Mouse (Mus musculus): ENCODE results near the gene Gabbr2. TPM values are rescaled to one million over a fixed set of nuclear protein-coding genes. Genes with fewer than 3 reads are reported as not detected.
"Not testable (repeated sequence)": the region's sequence is repeated elsewhere in the genome, so short reads cannot be mapped to it uniquely, and the experiment has no call there.

Gabbr2 gene
- polyA plus RNA-seq, 1 experiment from 2014 or later, result 0.17 TPM

DNA sequence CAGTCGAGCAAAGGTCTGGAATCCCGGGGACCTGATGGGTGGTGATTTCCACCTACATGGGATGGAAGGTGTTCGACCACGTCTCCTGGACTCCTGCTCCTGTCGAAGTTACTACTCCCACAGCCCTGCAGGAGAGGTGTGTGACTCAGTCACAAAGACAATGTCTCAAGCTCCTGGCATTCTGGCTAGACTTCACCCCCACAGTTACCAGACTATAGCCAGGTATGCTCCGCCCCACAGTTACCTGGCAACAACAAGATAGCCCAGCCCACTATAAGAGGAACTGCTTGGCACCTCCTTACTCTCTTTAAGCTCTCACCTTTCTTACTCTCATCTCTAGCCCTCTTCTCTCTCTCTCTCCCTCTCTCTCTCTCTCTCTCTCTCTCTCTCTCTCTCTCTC is 358.1 kb downstream of the Gabbr2 start:
- peak; percentile 25 for ATAC-seq
- H3K4me2 ChIP-seq (ENCODE audit: low read depth, low read length); H3K27me3 ChIP-seq (replicated peaks; ENCODE audit: control insufficient read depth, insufficient read depth, low read length); H3K9ac ChIP-seq (ENCODE audit: low read depth, low read length); H3K4me3 ChIP-seq (ENCODE audit: low read length); H3K9me3 ChIP-seq (ENCODE audit: control insufficient read depth, low read length); H3K36me3 ChIP-seq (ENCODE audit: control insufficient read depth, insufficient read depth, low read length); H3K27ac ChIP-seq (ENCODE audit: low read length): not testable (repeated sequence)
- 56% methylated on average over 6 of the region's 6 CpGs for WGBS
- peaks cover 29% of the 10 kb centered on the region for H3K4me1 ChIP-seq (ENCODE audit: control insufficient read depth, insufficient read depth, low read length)

DNA sequence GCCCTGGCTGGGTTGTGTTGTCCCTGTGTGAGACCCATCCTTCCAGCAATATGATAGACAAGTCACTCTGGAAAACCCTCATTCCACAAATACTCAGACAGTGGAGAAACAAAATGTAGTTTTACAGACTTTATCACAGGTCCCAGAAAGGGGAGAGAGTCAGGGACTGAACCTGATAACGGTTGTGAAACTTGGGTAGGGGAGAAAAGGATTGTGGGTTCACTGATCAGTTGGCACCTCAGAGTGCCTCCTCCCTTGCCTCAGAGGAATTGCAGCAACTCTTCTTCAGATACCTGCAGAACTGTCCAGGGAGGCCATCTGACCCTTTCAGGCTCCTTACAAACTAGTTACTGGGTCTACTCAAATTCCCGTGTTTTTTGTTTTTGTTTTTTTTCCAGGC is 359.2 kb downstream of the Gabbr2 start:
- no peak overlapping the region for H3K4me3 ChIP-seq (ENCODE audit: low read length)
- H3K9me3 ChIP-seq (ENCODE audit: control insufficient read depth, low read length), result no peaks in the 10 kb centered on the region
- no peak overlapping the region for H3K9ac ChIP-seq (ENCODE audit: low read depth, low read length)
- H3K27ac ChIP-seq (ENCODE audit: low read length), result no peak overlapping the region
- no peaks in the 10 kb centered on the region for H3K27me3 ChIP-seq (replicated peaks; ENCODE audit: control insufficient read depth, insufficient read depth, low read length)
- ATAC-seq, result no peak
- H3K4me1 ChIP-seq (ENCODE audit: control insufficient read depth, insufficient read depth, low read length), result peaks cover 38% of the 10 kb centered on the region
- WGBS, result 64% methylated on average over 2 of the region's 2 CpGs
- H3K4me2 ChIP-seq (ENCODE audit: low read depth, low read length), result no peak overlapping the region
- no peaks in the 10 kb centered on the region for H3K36me3 ChIP-seq (ENCODE audit: control insufficient read depth, insufficient read depth, low read length)

DNA sequence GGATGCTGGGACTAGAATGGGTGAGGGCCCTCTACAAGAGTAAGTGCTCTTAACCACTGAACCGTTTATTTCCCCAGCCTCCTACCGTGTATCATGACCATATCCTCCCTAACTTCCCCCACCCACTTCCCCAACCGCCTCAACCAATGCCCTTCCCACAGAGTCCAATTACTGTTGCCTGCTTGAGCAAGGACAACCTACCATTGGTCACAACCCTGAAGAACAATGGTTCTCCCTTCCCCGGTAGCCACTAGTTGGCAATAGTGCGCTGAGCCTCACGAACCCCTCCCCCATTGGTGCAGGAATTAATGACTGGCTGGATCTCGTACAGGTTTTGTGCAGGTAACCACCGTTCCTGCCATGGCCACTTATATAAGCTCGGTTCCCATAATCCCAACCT is 361.3 kb downstream of the Gabbr2 start:
- WGBS, result 60% methylated on average over 9 of the region's 9 CpGs
- no peak for ATAC-seq
- peak overlapping the region; percentile 75 for H3K27ac ChIP-seq (ENCODE audit: low read length)

DNA sequence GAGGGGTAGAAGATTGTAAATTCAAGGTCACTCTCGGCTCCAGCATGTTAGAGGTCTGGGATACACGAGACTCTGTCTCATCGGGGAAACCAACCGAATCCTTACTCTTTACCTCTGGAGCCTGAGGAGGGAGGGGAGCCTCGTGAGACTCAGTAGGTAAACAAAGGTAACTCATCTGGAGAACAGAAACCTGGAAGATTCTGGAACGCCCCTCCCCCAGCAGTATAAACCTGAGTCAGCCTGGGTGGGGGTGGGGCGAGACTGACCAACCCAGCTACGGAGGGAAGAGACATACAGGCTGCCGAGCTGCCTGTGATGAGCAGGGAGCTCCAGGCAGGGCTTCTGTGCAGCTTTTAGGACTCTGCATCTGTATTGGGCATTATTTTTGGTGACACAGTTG is 362.8 kb downstream of the Gabbr2 start:
- peak; percentile 55 for ATAC-seq
- no peaks in the 10 kb centered on the region for H3K36me3 ChIP-seq (ENCODE audit: control insufficient read depth, insufficient read depth, low read length)
- H3K9me3 ChIP-seq (ENCODE audit: control insufficient read depth, low read length), result no peaks in the 10 kb centered on the region
- no peaks in the 10 kb centered on the region for H3K27me3 ChIP-seq (replicated peaks; ENCODE audit: control insufficient read depth, insufficient read depth, low read length)
- peak overlapping the region; percentile 75 for H3K27ac ChIP-seq (ENCODE audit: low read length)
- no peak overlapping the region for H3K9ac ChIP-seq (ENCODE audit: low read depth, low read length)
- H3K4me1 ChIP-seq (ENCODE audit: control insufficient read depth, insufficient read depth, low read length), result peaks cover 39% of the 10 kb centered on the region
- no peak overlapping the region for H3K4me2 ChIP-seq (ENCODE audit: low read depth, low read length)
- 23% methylated on average over 9 of the region's 9 CpGs for WGBS
- H3K4me3 ChIP-seq (ENCODE audit: low read length), result no peak overlapping the region

More for the DNA sequence above, 361.3 kb downstream of the Gabbr2 start:
- H3K4me3 ChIP-seq (ENCODE audit: low read length), result no peak overlapping the region
- no peaks in the 10 kb centered on the region for H3K9me3 ChIP-seq (ENCODE audit: control insufficient read depth, low read length)
- peaks cover 45% of the 10 kb centered on the region for H3K4me1 ChIP-seq (ENCODE audit: control insufficient read depth, insufficient read depth, low read length)
- no peak overlapping the region for H3K4me2 ChIP-seq (ENCODE audit: low read depth, low read length)
- no peaks in the 10 kb centered on the region for H3K36me3 ChIP-seq (ENCODE audit: control insufficient read depth, insufficient read depth, low read length)
- H3K9ac ChIP-seq (ENCODE audit: low read depth, low read length), result no peak overlapping the region
- H3K27me3 ChIP-seq (replicated peaks; ENCODE audit: control insufficient read depth, insufficient read depth, low read length), result no peaks in the 10 kb centered on the region

- Histone ChIP-seq H3K4me2 (ENCODE audit: low read depth, low read length) (no peak overlapping the region), H3K9ac (ENCODE audit: low read depth, low read length) (0 out of 2 replicates have a peak overlapping the region, but pooled peaks have one; percentile 20), H3K36me3 (ENCODE audit: control insufficient read depth, insufficient read depth, low read length) (no peaks in the 10 kb centered on the region), H3K9me3 (ENCODE audit: control insufficient read depth, low read length) (no peaks in the 10 kb centered on the region), H3K4me1 (ENCODE audit: control insufficient read depth, insufficient read depth, low read length) (peaks cover 40% of the 10 kb centered on the region), H3K4me3 (ENCODE audit: low read length) (no peak overlapping the region), H3K27ac (ENCODE audit: low read length) (peak overlapping the region; percentile 75), H3K27me3 (replicated peaks; ENCODE audit: control insufficient read depth, insufficient read depth, low read length) (no peaks in the 10 kb centered on the region)
- 68% methylated on average over 11 of the region's 11 CpGs for WGBS
- peak; percentile 26 for ATAC-seq
Observed at GRCm38 (mm10) chr4:46628081-46628480, 363.6 kb downstream of the Gabbr2 start.

DNA sequence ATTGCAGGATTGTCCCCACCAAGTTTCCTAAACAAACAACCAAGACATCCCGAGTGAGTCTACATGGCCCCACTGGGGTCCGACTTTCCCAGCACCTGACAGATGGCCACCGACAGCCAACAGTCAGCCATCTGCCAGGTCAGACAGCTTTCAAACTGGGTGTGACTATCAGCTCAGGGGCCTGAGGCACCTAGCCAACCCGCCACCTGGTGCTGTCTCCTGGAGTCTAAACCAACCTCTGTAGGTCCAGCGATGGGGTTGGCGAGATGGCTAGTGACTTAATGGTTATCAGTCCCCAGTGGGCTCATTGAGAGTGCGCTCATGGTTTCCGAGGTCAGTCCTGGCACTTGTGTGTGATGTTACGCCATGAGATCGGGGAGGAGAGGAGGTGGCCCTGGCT is 366.6 kb downstream of the Gabbr2 start:
- H3K36me3 ChIP-seq (ENCODE audit: control insufficient read depth, insufficient read depth, low read length), result no peaks in the 10 kb centered on the region
- H3K4me1 ChIP-seq (ENCODE audit: control insufficient read depth, insufficient read depth, low read length), result peaks cover 31% of the 10 kb centered on the region
- no peaks in the 10 kb centered on the region for H3K9me3 ChIP-seq (ENCODE audit: control insufficient read depth, low read length)
- H3K4me3 ChIP-seq (ENCODE audit: low read length), result no peak overlapping the region
- H3K9ac ChIP-seq (ENCODE audit: low read depth, low read length), result no peak overlapping the region
- no peak for ATAC-seq
- WGBS, result 82% methylated on average over 10 of the region's 10 CpGs
- H3K4me2 ChIP-seq (ENCODE audit: low read depth, low read length), result no peak overlapping the region
- H3K27ac ChIP-seq (ENCODE audit: low read length), result no peak overlapping the region
- no peaks in the 10 kb centered on the region for H3K27me3 ChIP-seq (replicated peaks; ENCODE audit: control insufficient read depth, insufficient read depth, low read length)

- Histone ChIP-seq H3K9me3 (ENCODE audit: control insufficient read depth, low read length) (no peaks in the 10 kb centered on the region), H3K9ac (ENCODE audit: low read depth, low read length) (no peak overlapping the region; the same call in 1 of the 2 replicates), H3K4me2 (ENCODE audit: low read depth, low read length) (no peak overlapping the region), H3K4me3 (ENCODE audit: low read length) (no peak overlapping the region), H3K27ac (ENCODE audit: low read length) (no peak overlapping the region), H3K36me3 (ENCODE audit: control insufficient read depth, insufficient read depth, low read length) (no peaks in the 10 kb centered on the region), H3K4me1 (ENCODE audit: control insufficient read depth, insufficient read depth, low read length) (peaks cover 14% of the 10 kb centered on the region), H3K27me3 (replicated peaks; ENCODE audit: control insufficient read depth, insufficient read depth, low read length) (no peaks in the 10 kb centered on the region)
- 65% methylated on average over 5 of the region's 5 CpGs for WGBS
- ATAC-seq, result peak; percentile 21; the same call in 1 of the 2 replicates
Observed at GRCm38 (mm10) chr4:46623007-46623406, 368.7 kb downstream of the Gabbr2 start.

GRCm38 (mm10) chr4:46620946-46621345 is 370.7 kb downstream of the Gabbr2 start:
- no peak overlapping the region for H3K4me3 ChIP-seq (ENCODE audit: low read length)
- no peak overlapping the region for H3K27ac ChIP-seq (ENCODE audit: low read length)
- no peak for ATAC-seq
- no peaks in the 10 kb centered on the region for H3K27me3 ChIP-seq (replicated peaks; ENCODE audit: control insufficient read depth, insufficient read depth, low read length)
- no peak overlapping the region for H3K9ac ChIP-seq (ENCODE audit: low read depth, low read length)
- WGBS, result 80% methylated on average over 8 of the region's 8 CpGs
- no peaks in the 10 kb centered on the region for H3K9me3 ChIP-seq (ENCODE audit: control insufficient read depth, low read length)
- peaks cover 2% of the 10 kb centered on the region; the same call in 1 of the 2 replicates for H3K4me1 ChIP-seq (ENCODE audit: control insufficient read depth, insufficient read depth, low read length)
- H3K4me2 ChIP-seq (ENCODE audit: low read depth, low read length), result no peak overlapping the region
- H3K36me3 ChIP-seq (ENCODE audit: control insufficient read depth, insufficient read depth, low read length), result no peaks in the 10 kb centered on the region

DNA sequence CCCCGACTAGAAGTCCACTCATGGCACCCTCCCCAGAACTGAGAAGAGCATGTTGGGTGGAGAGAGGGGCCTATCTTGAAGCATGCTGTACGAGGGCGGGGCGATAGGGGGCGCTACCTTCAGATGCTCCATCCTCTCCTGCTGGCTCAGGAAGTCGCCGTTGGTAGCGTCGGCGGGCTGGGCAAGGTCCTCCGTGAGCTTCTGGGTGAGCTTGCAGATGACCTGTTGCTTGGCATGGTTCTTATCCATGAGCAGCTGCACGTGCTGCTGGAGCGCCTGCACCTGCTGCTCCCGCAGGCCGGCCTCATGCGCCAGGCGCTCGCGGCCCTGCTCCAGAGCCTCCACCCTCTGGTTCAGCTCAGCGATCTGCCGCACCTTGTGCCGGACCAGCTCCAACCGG is 371.3 kb downstream of the Gabbr2 start:
- peak; percentile 41 for ATAC-seq
- no peaks in the 10 kb centered on the region for H3K36me3 ChIP-seq (ENCODE audit: control insufficient read depth, insufficient read depth, low read length)
- H3K4me1 ChIP-seq (ENCODE audit: control insufficient read depth, insufficient read depth, low read length), result peaks cover 2% of the 10 kb centered on the region; the same call in 1 of the 2 replicates
- H3K27me3 ChIP-seq (replicated peaks; ENCODE audit: control insufficient read depth, insufficient read depth, low read length), result no peaks in the 10 kb centered on the region
- H3K9ac ChIP-seq (ENCODE audit: low read depth, low read length), result peak overlapping the region; percentile 32; the same call in 1 of the 2 replicates
- H3K9me3 ChIP-seq (ENCODE audit: control insufficient read depth, low read length), result no peaks in the 10 kb centered on the region
- no peak overlapping the region for H3K4me3 ChIP-seq (ENCODE audit: low read length)
- WGBS, result 12% methylated on average over 23 of the region's 23 CpGs
- H3K4me2 ChIP-seq (ENCODE audit: low read depth, low read length), result no peak overlapping the region
- H3K27ac ChIP-seq (ENCODE audit: low read length), result no peak overlapping the region

DNA sequence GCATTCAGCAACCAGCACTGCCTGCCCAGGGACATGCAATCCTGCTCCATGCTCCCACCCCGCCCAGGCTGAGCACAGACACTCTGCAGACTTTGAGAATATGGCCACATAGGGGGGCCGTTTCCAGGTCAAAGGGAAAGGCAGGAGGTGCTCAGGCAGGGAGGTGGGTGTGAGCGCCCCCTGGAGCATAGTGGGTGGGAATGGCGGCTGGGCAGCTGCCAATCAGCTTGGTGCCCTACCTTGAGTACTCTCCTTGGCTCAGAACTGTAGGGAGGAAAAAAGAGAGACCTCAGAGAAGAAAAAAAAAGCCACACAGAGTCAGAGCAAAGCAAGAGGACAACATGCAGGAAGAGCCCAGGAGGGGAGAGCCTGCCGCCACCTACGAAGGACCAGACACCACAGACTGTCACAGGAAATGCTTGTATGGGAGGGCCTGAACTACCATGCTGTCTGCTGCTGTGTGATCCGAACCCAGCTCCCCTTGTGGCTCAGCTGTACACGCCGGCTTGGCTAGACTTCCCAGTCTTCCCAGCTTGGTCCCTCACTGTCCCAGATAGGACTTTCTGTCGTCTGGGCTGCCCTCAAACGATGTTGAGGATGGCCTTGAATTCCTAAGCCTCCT is 373.4 kb downstream of the Gabbr2 start:
- Histone ChIP-seq H3K36me3 (ENCODE audit: control insufficient read depth, insufficient read depth, low read length) (no peaks in the 10 kb centered on the region), H3K4me2 (ENCODE audit: low read depth, low read length) (no peak overlapping the region), H3K9ac (ENCODE audit: low read depth, low read length) (no peak overlapping the region), H3K9me3 (ENCODE audit: control insufficient read depth, low read length) (no peaks in the 10 kb centered on the region), H3K4me1 (ENCODE audit: control insufficient read depth, insufficient read depth, low read length) (peaks cover 2% of the 10 kb centered on the region; the same call in 1 of the 2 replicates), H3K27me3 (replicated peaks; ENCODE audit: control insufficient read depth, insufficient read depth, low read length) (no peaks in the 10 kb centered on the region), H3K27ac (ENCODE audit: low read length) (no peak overlapping the region), H3K4me3 (ENCODE audit: low read length) (no peak overlapping the region)
- 58% methylated on average over 11 of the region's 11 CpGs for WGBS
- ATAC-seq, result no peak
